Comparison of ENCODE assay signal across 9 mouse cellular contexts in the genomic region with DNA sequence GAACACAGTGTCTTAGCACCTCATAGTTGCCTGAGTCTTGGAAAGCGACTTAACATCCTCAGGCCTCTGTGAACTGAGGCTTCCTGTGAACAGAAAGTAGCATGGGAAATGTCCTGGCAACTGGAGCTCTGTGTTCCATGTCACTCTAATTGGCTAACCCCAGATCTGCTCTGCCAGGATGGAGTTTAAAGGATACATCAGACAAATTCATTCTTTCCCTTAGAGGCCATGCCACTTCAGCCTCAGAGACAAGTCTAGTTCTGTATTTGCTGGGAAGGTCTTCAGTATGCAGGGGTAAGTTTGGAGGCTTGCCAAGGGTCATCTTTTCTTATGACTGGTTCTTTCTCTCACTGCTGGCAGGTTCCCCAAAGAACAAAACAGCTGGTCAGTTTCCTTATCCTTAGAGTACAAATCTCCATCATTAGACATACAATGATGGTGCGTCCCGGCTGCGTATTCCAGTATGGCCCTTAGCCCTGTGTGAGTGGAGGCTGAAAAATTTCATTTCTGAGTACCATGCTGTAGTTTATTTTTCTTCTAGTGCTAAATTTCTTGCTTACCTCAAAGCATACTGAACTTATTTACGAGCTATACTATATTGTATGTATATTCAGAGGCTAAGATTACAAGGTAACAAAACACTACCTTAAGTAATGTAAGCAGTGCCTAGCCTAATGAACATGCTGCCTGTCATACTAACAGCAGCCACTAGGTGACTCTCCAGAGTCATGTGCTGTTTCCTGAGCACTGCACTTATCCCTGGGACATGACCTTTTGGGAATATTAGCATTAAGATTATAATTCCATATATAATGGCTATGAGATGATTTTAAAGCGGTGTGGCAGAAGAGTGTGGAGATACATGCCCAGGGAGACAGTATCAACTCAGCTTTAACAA. TPM values are rescaled to one million over a fixed set of nuclear protein-coding genes. Genes with fewer than 3 reads are reported as not detected.
DNase-seq lines count a peak whose midpoint lies in the region; ATAC-seq and TF ChIP-seq lines count a peak whose summit lies in the region.
"Had no signal": no experiment of that assay in that cellular context is flagged by ENCODE, and none has a peak within 500 bp of the region (broad histone marks: within the 10 kb centered on the region; RNA-seq: fewer than 3 reads in every experiment).

No protein-coding gene starts in this region.

- peaks cover 4% of the 10 kb centered on the region; the same call in 1 of the 2 replicates for H3K36me3 ChIP-seq in intestine, embryonic 16.5 days (ENCODE audit: control insufficient read depth, insufficient read depth, low read length)
- H3K36me3 ChIP-seq in midbrain, embryonic 11.5 days (ENCODE audit: control insufficient read depth, insufficient read depth, low read length), result peaks cover 6% of the 10 kb centered on the region

- H3K4me2 ChIP-seq in intestine, embryonic 16.5 days (ENCODE audit: low read depth, low read length), result no peak overlapping the region
- no peak overlapping the region for H3K4me2 ChIP-seq in midbrain, embryonic 11.5 days

- 0 out of 2 replicates have a peak overlapping the region, but pooled peaks have one; percentile 5 for H3K27ac ChIP-seq in intestine, embryonic 16.5 days (ENCODE audit: low read length)
- H3K27ac ChIP-seq in midbrain, embryonic 11.5 days (ENCODE audit: low read depth, low read length), result no peak overlapping the region

- CTCF ChIA-PET in Patski (lab: Charles Lee), result interaction anchor here (0.9 to 2.6 kb wide), 10 partner anchors 9 to 1868 kb away, joined by 3 to 12 read pairs (median 4); a partner anchor contains a TSS

- intact Hi-C loops in left cerebral cortex, postnatal 36 days (cut with DNase I), result no loop called here

- POLR2A ChIA-PET in Patski (lab: Charles Lee), result no interaction called here

- H3K9ac ChIP-seq in intestine, embryonic 16.5 days (ENCODE audit: low read depth, low read length), result no peak overlapping the region
- no peak overlapping the region for H3K9ac ChIP-seq in midbrain, embryonic 11.5 days (ENCODE audit: low read length)

- 48% methylated on average over 6 of the region's 6 CpGs for WGBS in intestine, embryonic 16.5 days
- 68% methylated on average over 6 of the region's 6 CpGs for WGBS in midbrain, embryonic 11.5 days

- H3K27me3 ChIP-seq in Patski, result no peaks in the 10 kb centered on the region
- no peaks in the 10 kb centered on the region for H3K27me3 ChIP-seq in intestine, embryonic 16.5 days (replicated peaks; ENCODE audit: control insufficient read depth, insufficient read depth, low read length)
- H3K27me3 ChIP-seq in midbrain, embryonic 11.5 days (ENCODE audit: control insufficient read depth, insufficient read depth, low read length), result no peaks in the 10 kb centered on the region

- DNase-seq in 3T3-L1 (ENCODE audit: low read depth, low spot score) (peak; percentile 90), Patski (ENCODE audit: low read depth, low spot score) (no peak)
- peak; percentile 74 to 80 for DNase-seq in cerebellum, postnatal 36 days
- peak; percentile 56 to 79 for DNase-seq in frontal cortex, postnatal 36 days (ENCODE audit: low spot score in 2 of 2)
- DNase-seq in left cerebral cortex, postnatal 36 days (ENCODE audit: low spot score in 2 of 2), result peak; percentile 43 to 67
- peak; percentile 93 for DNase-seq in midbrain, embryonic 11.5 days (ENCODE audit: low spot score, missing footprints)
- DNase-seq in spleen, postnatal 10 days (ENCODE audit: low spot score in 2 of 2), result peak; percentile 27 to 68

- H3K4me1 ChIP-seq in intestine, embryonic 16.5 days (ENCODE audit: control insufficient read depth, insufficient read depth, low read length), result no peaks in the 10 kb centered on the region
- no peaks in the 10 kb centered on the region; the same call in 1 of the 2 replicates for H3K4me1 ChIP-seq in midbrain, embryonic 11.5 days (ENCODE audit: control insufficient read depth, insufficient read depth, low read length)

- TF ChIP-seq CTCF in Patski (IDR thresholded peaks at IDR 0.05), result peak; percentile 89

- in situ Hi-C loops in Patski (cut with MboI; ENCODE audit: low pct_unique_long_range_greater_than_20kb), result loop anchor here (25.0 kb wide), 1 partner anchor 707 kb away; a partner anchor contains a TSS

- ATAC-seq in Patski, result peak; percentile 83
- peak; percentile 84 for ATAC-seq in intestine, embryonic 16.5 days
- peak; percentile 81 for ATAC-seq in midbrain, embryonic 11.5 days (ENCODE audit: low FRiP score)

- no peaks in the 10 kb centered on the region for H3K9me3 ChIP-seq in intestine, embryonic 16.5 days (ENCODE audit: control insufficient read depth, low read length)
- no peaks in the 10 kb centered on the region for H3K9me3 ChIP-seq in midbrain, embryonic 11.5 days (ENCODE audit: control insufficient read depth, low read length)

- H3K4me3 ChIP-seq in intestine, embryonic 16.5 days (ENCODE audit: low read length), result no peak overlapping the region
- no peak overlapping the region for H3K4me3 ChIP-seq in midbrain, embryonic 11.5 days (ENCODE audit: low read depth, low read length)
- H3K4me3 ChIP-seq: erythroblast, embryonic 14.5 days had no signal

RNA-seq across cellular contexts. Expression of a gene that starts 11.0 kb away (rescaled TPM):
- 203 TPM for polyA plus RNA-seq in Patski (2021)
- 37.9 and 38.7 TPM in 2 replicates for polyA plus RNA-seq in intestine, embryonic 16.5 days (2015; fragmentation: Nextera tagmentation; extraction: Ambion mirVana)
- 100 to 1,000 TPM; 655 to 787 TPM for total RNA-seq in left cerebral cortex, postnatal 36 days (2021)
- polyA plus RNA-seq in midbrain, embryonic 11.5 days (2014; fragmentation: Nextera tagmentation; extraction: Ambion mirVana), result 22.7 and 24.5 TPM in 2 replicates

RNA-seq across cellular contexts. Expression of a gene that starts 31.6 kb away (rescaled TPM):
- polyA plus RNA-seq in Patski (2021), result 0.19 TPM
- polyA plus RNA-seq in intestine, embryonic 16.5 days (2015; fragmentation: Nextera tagmentation; extraction: Ambion mirVana), result 0.11 TPM in 1 of 2 replicates, not detected in the other
- total RNA-seq in left cerebral cortex, postnatal 36 days (2021), result not detected
- polyA plus RNA-seq in midbrain, embryonic 11.5 days (2014; fragmentation: Nextera tagmentation; extraction: Ambion mirVana), result not detected in 2 replicates
- polyA plus RNA-seq: erythroblast, embryonic 14.5 days had no signal

RNA-seq across cellular contexts. Expression of a gene that starts 33.7 kb away (rescaled TPM):
- polyA plus RNA-seq in Patski (2021), result not detected
- not detected in 2 replicates for polyA plus RNA-seq in intestine, embryonic 16.5 days (2015; fragmentation: Nextera tagmentation; extraction: Ambion mirVana)
- not detected for total RNA-seq in left cerebral cortex, postnatal 36 days (2021)
- polyA plus RNA-seq in midbrain, embryonic 11.5 days (2014; fragmentation: Nextera tagmentation; extraction: Ambion mirVana), result not detected in 2 replicates
- polyA plus RNA-seq: erythroblast, embryonic 14.5 days had no signal

RNA-seq across cellular contexts. Expression of a gene that starts 37.0 kb away (rescaled TPM):
- not detected for polyA plus RNA-seq in Patski (2021)
- 0.06 TPM in 1 of 2 replicates, not detected in the other for polyA plus RNA-seq in intestine, embryonic 16.5 days (2015; fragmentation: Nextera tagmentation; extraction: Ambion mirVana)
- not detected for total RNA-seq in left cerebral cortex, postnatal 36 days (2021)
- 0.06 TPM in 1 of 2 replicates, not detected in the other for polyA plus RNA-seq in midbrain, embryonic 11.5 days (2014; fragmentation: Nextera tagmentation; extraction: Ambion mirVana)
- polyA plus RNA-seq: erythroblast, embryonic 14.5 days had no signal

RNA-seq across cellular contexts. Expression of a gene that starts 47.6 kb away (rescaled TPM):
- polyA plus RNA-seq in Patski (2021), result not detected
- 1.6 and 2.4 TPM in 2 replicates for polyA plus RNA-seq in intestine, embryonic 16.5 days (2015; fragmentation: Nextera tagmentation; extraction: Ambion mirVana)
- total RNA-seq in left cerebral cortex, postnatal 36 days (2021), result 1 to 10 TPM in 1 of 2 experiments, not detected in 1; 1.1 TPM
- not detected in 2 replicates for polyA plus RNA-seq in midbrain, embryonic 11.5 days (2014; fragmentation: Nextera tagmentation; extraction: Ambion mirVana)
- polyA plus RNA-seq: erythroblast, embryonic 14.5 days had no signal
